Mouse (Mus musculus): Measurements from ENCODE around the gene Pax1.

The Pax1 gene

DNA sequence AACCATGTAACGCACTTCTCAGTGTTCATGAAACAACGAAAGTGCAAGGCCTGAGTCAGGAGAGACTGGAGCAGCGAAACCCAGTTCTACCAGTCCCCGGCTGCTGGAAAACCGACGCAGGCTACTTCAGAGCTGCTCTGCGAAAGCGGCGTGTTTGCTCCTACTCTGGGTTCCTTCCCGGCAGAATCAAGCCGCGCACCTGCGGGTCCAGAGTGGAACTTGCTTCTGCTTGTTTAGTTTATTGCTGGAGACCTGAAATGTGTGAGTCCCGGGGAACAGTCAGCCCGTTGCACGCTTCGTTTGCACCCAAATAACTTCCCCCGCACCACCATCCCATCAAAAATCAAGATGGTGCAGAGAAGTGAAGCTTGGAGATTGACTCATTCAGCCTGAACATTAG lies at the start of gene Pax1:
Gene Pax1, plus strand, starts transcription at position 345 of the 400 bp plus-strand sequence.
- DNase-seq (ENCODE audit: low read depth), result no peak

DNA sequence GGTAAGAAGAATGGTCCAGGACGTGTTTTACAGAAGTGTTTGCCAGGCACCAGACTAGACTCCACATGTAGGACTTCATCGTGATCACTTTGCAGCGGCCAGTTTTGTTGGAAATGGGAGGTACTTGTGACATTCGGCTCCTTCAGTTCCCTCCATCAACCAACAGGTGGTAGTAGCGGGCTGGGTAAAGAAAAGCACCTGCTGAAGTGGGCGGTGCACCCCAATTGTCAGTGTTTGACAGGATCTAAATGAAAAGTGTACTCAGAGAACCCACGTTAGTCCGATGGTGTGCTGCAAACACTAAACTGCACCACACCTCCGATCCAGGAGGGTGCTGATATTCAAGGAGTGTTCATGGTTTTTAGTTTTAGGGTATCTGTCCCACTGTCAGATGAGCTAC lies 40.7 kb upstream of the Pax1 start:
- peak; percentile 37 for DNase-seq (ENCODE audit: low read depth)

DNA sequence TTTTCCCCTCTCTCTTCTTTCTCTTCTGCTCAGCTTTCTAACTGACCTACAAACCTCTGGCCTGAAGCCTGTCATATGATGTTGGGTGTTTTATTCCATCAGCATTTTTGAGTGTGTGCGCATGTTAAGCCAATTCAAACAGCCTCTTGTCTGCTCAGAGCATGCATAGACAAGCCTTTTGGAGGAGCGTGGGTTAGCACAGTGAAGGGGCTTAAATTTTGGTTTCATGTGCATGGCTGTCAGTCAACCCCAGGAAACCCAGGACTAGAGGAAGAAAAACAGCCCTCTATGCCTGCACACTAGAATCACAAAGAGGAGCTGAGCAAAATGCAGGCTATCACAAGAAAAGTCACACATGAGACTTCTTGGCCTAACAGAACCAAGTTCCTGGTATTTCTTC lies 36.5 kb upstream of the Pax1 start:
- no peak for DNase-seq (ENCODE audit: low read depth)

DNA sequence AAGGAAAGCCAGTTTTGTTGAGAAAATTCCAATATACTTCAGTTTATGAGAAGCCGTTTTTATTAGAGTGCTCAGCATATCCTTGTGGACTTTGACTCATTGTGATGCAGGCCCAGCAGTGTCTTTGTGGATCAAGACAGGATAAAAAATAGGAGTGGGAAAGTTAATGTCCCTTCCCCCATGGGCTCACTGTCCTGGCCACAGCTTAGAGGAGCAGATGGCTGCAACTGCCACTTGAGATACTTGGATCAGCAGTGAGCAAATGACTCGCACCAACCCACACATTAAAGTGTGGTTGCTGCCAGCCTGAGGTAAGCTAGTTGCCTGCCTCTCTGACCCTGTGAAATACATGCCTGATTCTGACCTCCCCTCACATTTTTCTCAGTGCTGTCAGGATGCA lies 29.0 kb upstream of the Pax1 start:
- no peak for DNase-seq (ENCODE audit: low read depth)

DNA sequence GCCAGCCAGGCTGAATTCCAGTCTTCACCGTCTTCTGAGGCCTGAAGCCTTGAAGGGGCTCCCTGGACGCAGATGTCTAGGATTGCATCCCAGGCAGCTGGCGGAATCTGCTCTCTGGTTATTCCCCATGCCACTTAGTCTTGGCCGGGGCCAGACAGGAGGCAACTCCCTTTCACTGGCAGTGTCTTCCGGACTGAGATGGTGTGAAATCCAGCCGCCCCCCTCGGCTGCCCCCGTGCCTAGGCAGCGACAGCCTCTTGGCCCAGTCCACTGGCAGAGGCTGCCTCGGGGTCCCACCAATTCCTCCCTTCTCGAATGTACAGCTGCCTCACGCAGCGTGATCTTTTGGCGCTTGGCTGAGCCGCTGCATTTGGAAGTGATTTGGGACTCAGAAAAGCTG lies 23.0 kb upstream of the Pax1 start:
- no peak for DNase-seq (ENCODE audit: low read depth)

DNA sequence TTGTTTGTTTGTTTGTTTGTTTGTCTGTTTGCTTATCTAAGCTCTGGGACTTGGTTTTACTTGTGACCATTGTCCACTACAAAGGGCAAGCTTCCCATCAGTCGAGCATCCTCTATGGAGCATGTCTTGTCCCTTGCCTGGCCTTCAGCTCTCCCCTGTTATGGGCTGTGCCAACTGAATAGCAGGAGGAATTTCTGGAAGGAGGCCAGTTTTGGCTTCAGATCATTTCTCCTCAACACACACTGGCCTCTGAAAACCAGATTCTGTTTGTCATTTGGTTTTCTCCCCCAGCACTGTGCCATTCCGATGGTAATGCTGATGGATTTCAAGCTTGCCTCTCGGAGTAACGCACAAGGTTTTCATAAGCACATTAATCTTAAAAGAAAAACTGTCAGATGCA lies 21.9 kb upstream of the Pax1 start:
- no peak for DNase-seq (ENCODE audit: low read depth)

DNA sequence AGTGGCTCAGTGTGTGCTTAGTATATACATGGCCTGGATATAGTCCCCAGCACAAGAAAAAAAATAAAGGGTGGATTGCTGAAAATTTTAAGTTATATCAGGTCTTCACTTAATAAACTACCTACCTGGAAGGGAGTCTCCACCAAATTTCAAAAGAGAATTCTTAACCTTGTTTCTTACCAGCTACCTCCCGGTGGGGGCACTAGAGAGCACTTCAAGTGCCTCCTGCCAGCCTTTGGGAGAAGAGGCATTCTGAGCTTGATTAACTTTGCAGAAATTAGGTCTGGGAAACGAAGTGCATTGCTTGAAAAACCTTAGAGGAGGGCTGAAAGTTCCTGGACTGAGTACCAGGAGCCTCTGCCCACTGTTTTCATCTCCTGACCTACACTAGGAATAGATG lies 19.5 kb upstream of the Pax1 start:
- DNase-seq (ENCODE audit: low read depth), result no peak

DNA sequence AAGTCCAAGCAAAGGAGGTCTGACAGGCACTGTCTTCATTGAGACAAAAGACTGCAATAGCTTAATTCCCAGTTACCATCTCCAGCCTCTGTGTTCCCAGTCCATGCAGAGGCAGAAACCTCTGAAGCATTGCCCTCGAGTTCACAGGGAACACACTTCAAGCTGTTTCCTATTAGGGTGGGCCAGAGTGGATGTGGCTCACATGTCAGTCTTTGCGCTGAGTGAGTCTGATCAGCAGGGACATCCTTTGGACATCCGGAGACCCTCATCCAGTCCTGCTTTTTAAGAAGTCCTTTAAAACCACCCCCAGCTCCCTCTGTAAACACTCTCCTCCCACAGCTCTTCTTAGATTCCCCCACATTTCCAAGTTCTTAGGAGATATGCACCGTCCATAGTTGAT lies 2.0 kb upstream of the Pax1 start:
- DNase-seq (ENCODE audit: low read depth), result no peak

DNA sequence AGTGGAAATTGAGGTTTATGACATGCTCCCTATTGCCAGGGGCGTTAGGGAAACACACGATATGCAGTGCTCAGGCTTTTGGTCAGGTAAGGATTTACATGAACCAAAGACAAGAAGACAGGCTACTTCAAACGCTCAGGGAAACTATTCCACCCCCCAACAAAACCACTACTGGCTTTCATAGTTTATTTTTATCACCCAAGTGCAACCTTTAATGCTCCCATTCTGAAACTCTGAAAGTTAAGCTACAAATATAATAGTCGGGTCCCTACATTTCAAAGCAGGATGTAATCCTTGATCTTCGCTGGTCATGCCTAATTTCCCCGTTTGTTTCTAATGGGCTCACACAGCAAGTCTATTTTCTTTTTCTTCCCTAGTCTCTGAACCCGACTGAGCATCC lies 1.3 kb upstream of the Pax1 start:
- no peak for DNase-seq (ENCODE audit: low read depth)

DNA sequence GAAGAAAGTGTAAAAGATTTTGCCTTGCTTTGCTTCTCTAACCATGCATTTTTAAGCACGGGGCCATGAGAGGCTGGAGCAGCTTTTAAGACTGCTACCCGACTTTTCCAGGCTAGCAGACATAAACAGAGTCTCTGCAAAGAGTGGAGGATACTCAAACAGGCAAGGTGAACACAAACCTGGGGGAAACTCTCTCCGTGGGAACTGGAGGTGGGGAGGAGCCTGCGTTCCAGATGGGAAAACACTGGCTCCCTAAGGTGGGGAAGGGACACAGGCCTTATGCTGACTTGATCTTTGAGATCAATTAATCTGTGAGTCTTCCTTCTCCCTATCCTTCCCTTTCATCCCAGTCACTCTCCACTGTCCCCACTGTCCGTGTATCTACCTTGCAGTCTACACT lies 869 bp upstream of the Pax1 start:
- no peak for DNase-seq (ENCODE audit: low read depth)

DNA sequence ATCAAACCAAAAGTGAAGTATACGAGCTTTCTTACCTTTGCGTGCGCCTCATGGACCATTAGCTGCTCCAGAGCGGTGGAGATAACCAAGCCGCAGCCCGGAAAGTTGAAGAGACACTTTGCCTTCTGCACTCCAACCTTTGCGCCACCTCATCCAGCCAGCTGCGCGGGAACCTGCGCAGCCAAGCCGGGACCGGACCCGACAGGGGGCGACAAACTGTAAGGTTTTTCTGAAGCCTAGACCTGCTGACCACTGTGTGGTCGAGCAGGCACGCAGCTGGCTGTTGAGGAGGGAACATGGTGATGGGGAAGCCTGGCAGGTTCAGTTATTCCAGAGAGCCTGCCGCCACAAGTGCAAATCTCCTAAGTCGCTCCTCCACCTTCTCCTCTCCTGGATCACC lies 591 bp downstream of the Pax1 start:
- no peak for DNase-seq (ENCODE audit: low read depth)

DNA sequence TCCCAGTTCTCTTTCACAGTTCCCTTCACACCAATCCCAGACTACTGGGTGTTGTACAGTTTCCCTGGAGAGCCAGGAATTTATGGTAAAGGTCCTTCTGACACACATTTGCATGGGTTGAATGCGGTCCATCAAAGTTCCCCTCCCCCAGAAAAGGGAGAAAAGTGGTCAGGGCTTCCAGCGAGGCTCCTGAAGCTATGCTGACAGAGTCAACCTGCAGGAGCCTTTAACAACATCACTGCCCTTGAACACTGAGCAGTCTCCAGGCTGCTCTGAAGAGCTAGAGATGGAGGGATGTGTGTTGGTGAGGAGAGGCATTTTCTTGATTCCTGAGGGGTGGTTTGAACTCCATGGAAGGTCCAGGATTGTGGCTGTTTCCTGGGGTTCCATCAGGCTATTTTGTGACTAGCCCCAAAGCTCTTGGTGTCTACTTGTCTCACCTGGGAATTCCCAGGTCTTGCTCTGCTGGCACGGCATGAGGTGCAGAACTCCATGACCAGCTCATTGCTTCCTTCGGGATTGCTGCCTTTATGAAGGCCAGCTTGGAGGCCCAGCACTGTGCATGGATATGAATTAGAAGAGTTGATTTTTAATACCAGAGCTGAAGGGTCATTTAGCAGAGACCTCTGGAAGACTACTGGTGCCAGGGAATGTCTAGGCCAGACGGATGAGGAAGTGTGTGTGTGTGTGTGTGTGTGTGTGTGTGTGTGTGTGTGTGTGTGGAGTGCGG lies 1.8 kb downstream of the Pax1 start:
- DNase-seq (ENCODE audit: low read depth), result no peak

DNA sequence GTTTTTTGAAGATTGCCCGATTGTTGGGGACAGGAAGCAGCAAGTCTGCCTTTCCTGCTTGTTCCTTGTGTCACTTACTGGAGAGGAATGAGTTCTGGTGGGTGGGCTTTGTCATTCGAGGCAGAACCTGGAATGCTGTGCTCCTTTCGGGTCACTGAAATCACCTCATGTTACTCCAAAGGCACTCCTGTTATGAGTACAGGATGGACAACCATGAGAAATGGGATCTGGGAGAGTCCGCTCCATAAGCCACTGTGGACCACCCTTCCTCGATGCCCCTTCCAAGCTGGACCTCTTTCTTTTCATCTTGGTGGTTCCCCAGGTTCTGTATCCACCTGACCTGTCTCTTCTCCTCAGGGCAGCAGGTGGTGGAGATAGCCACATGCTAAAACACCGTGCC lies 2.5 kb downstream of the Pax1 start:
- no peak for DNase-seq (ENCODE audit: low read depth)

DNA sequence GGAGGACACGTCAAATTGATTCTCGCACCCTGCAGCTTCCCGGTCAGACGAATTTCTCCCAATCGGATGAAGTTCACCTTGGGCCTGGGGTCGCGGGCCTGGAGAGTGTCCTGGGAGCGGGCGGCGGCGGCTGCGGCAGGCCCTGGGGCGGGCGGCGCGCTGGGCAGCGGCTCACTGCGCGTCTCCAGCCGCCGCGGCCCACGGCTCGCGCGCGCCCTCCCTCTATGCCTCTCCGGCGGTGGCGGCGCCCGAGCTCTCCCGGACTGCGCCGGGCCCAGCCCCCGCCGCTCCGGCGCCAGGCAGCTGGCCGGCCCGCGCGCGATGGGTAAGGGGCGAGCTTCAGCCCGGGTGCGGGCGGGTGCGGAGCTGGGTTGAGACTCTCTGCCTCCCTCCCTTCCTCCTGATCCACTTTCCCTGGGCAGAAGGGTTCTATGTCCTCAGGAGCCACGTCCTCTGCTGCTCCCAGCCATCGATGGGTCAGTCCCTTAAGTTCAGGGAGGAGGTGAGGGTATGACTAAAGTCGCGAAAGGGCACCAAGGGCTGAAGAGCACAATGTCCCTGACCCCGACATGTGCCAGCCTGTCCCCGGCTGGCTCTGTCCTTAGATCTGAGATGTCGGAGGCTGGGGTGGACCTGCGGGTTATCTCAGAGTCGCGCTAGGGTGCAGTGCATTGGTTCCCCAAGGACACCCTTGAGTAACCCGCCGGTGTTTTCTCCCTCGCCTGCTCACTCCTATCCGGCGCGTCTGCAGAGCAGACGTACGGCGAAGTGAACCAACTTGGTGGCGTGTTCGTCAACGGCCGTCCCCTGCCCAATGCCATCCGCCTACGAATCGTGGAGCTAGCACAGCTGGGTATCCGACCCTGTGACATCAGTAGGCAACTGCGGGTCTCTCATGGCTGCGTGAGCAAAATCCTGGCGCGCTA lies 3.5 kb downstream of the Pax1 start:
- DNase-seq (ENCODE audit: low read depth), result no peak

DNA sequence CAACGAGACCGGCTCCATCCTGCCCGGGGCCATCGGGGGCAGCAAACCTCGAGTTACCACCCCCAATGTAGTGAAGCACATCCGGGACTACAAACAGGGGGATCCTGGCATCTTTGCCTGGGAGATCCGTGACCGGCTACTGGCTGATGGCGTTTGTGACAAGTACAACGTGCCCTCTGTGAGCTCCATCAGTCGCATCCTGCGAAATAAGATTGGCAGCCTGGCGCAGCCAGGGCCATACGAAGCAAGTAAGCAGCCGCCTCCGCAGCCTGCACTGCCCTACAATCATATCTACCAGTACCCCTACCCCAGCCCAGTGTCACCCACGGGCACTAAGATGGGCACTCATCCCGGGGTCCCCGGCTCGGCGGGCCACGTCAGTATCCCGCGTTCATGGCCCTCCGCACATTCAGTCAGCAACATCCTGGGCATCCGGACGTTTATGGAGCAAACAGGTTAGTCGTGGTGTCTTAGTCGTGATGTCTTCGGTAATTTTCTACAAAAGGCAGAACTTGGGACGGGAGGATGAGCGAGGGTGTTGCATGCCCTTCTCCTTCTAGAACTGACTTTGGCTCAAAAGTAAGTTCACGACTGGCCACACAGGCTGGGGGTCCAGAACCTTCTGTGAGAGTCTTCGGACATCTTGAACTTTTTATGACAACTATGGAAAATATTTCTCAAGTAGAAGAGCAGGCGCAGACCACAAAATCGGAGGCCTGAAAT lies 4.3 kb downstream of the Pax1 start:
- DNase-seq (ENCODE audit: low read depth), result no peak

DNA sequence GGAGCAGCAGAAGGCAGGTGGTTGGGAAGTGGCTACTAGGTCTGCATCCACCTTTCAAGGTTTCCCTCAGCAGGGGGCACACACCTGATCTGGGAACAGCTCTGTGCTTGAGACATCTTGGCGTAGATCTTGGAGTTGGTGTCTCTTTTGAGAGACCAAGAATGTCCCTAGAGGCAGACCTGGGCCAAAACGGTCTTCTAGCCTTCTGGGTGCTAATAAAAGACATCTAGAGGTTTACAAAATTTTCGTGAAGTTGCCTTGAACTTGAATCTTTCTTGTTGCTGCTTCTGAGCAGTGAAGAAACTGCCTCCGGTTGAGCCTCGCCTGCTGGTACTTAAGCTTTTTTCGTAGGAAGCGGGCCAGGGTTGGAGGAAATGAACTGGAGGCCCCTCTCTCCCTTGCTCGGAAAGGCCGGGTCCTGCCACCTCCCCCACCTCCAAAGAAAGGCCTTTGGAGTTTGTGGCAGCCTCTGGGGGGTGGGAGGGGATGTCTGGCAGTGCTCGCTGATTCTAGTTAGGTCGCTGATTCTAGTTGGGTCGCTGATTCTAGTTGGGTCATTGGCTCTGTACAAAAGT lies 5.6 kb downstream of the Pax1 start:
- no peak for DNase-seq (ENCODE audit: low read depth)

DNA sequence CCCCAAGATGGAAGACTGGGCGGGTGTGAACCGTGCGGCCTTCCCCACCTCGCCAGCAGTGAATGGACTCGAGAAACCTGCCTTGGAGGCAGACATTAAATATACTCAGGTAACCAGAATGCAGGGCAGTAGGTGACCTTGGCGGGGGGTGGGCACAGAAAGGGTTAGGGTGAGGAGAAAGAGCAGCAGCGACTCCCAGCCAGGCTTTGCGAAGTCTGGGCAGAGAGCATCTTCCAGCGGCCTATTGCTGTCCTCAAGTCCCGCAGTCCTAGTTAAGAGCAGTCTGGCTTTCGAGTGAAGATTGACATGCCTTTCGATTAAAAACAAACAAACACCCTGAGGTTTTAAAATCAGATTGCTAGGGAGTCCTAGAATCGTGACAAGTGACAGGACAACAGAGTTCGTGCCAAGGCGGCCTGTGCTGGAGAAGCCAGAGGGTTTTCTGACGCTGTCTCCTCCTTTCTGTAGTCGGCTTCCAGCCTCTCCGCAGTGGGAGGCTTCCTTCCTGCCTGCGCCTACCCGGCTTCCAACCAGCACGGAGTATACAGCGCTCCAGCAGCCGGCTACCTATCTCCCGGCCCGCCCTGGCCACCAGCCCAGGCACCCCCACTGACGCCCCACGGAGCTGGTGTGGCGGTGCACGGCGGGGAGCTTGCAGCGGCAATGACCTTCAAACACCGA lies 6.3 kb downstream of the Pax1 start:
- DNase-seq (ENCODE audit: low read depth), result no peak

DNA sequence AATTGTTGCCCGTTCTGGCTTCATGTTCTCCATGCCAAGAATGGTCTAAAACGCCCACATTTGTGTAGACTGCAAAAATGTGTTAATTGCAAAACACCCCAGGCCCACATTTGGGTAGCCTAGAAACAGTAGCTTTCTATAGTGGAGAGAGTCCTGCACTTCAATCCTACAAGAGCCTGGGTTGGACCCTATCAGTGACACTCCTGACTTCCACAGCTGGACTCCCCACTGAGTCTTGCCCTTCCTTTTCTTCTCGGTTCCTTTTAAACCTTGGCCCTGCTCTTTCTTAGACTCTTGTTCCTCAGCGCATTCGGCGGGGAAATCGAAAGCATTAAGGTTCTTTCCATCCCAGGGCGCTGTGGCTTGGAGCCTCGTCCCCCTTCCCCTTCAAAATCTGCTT lies 7.8 kb downstream of the Pax1 start:
- no peak for DNase-seq (ENCODE audit: low read depth)

DNA sequence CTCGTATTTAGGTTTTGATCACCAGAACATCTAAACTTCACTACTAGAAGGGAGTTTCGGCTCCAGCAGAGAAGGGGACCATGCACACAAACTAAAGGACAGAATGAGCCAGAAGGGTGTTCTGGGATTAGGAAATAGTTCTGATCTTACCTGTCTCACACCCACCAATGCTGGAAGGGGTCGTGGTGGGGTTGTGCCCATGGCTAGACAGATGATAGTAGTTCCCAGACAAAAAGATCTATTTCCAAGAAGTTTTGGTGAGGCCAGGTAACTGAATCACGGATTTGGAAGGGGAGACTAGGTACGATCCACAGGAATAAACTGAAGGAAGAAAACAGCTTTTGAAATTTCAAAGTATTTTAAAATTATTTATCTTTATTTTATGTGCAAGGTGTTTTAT lies 8.4 kb downstream of the Pax1 start:
- no peak for DNase-seq (ENCODE audit: low read depth)

DNA sequence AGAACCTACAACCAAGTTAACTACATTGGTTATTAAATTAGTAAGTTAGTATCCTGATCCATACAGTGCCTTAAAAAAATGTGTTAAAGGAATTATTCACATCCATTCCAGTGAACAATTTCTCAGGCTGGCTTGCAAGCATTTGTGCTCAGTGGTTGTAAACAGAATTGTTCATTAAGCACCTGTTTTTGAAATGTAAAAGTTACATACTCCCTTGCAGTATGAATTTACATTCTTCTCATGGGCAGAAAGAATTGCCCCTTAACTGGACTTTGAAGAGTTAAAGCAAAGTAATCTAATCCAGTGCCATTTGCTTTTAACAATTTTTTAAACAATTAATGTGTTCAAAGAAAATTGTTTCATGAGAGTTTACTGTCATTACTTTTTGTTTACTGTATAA lies 9.6 kb downstream of the Pax1 start:
- no peak for DNase-seq (ENCODE audit: low read depth)

DNA sequence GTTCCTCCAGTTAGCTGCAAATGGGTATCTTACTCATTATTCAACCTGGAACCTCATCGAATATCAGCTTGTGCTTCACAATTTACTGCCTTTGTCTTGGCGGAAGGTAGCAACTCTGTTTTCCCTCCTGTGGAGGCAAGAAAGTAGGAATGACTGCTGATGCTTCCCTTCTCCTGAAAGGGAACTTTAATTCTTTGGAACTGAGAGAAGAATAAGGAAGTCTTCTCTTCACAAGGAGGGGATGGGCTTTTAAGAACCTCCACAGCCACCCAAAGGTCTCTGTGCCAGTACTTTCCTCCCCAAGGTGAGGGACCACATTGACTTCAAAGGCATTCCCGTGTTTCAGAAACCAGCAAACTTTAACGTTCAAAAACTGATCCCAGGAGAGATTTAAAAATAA lies 10.1 kb downstream of the Pax1 start:
- DNase-seq (ENCODE audit: low read depth), result no peak
